Mouse (Mus musculus) heart, adult 2 months (tissue): ENCODE results near the gene Tmem45a. TPM values are rescaled to one million over a fixed set of nuclear protein-coding genes. Genes with fewer than 3 reads are reported as not detected.

Source experiments
- DNase-seq, 2 experiments: peaks; one replicate each; pipeline ENCODE4 v3.0.0; 2021
- H3K27ac ChIP-seq: fragments of 200-600 bp; 2 replicates; pipeline ENCODE4 v1.8.1; 2022
- H3K27me3 ChIP-seq: fragments of 200-500 bp; 2 replicates; pipeline ENCODE4 v1.6.1; 2012; ENCODE audit warnings: mild to moderate bottlenecking, low read length, inconsistent platforms, mixed read lengths; ENCODE audit not compliant: control insufficient read depth, insufficient read depth
- H3K36me3 ChIP-seq: fragments of 200-500 bp; 2 replicates; pipeline ENCODE4 v1.6.1; 2012; ENCODE audit warnings: low read length, inconsistent platforms; ENCODE audit not compliant: control insufficient read depth, insufficient read depth
- H3K4me1 ChIP-seq: fragments of 200-500 bp; 2 replicates; pipeline ENCODE4 v1.6.1; 2011; ENCODE audit warnings: low read length; ENCODE audit not compliant: control insufficient read depth, insufficient read depth
- H3K4me3 ChIP-seq: fragments of 200-600 bp; 2 replicates; pipeline ENCODE4 v1.8.1; 2022
- H3K79me2 ChIP-seq: fragments of 200-500 bp; replicated peaks from 2 replicates; pipeline ENCODE4 v1.6.1; 2012; ENCODE audit warnings: mild to moderate bottlenecking, inconsistent platforms, low read length, moderate library complexity, mixed read lengths; ENCODE audit not compliant: control insufficient read depth, insufficient read depth
- H3K9ac ChIP-seq: fragments of 200-500 bp; 2 replicates; pipeline ENCODE4 v1.6.1; 2012; ENCODE audit warnings: low read depth, mild to moderate bottlenecking, control low read depth, inconsistent platforms, low read length, mixed read lengths
- CTCF ChIP-seq: fragments of 200-600 bp; IDR thresholded peaks from 2 replicates; pipeline ENCODE4 v1.8.1; 2022; ENCODE audit warnings: antibody characterized with exemption, mild to moderate bottlenecking, moderate library complexity
- EP300 ChIP-seq: fragments of 200-500 bp; IDR thresholded peaks from 2 replicates; pipeline ENCODE4 v1.6.1; 2011; ENCODE audit warnings: low read depth, low read length, control low read depth; ENCODE audit not compliant: insufficient read depth
- POLR2A ChIP-seq: fragments of 200-500 bp; IDR thresholded peaks from 2 replicates; pipeline ENCODE4 v1.6.1; 2011; ENCODE audit warnings: mild to moderate bottlenecking, low read depth, low read length, control low read depth; ENCODE audit not compliant: insufficient read depth
- whole genome bisulfite sequencing: fragments of 180-500 bp; shearing (Covaris S2); methylation state at CpG from one replicate; pipeline ENCODE4 v1.1.7; 2018; 5-methylcytosine and 5-hydroxymethylcytosine counted together
- intact Hi-C: fragments of 180-260 bp; cut with DNase I; formaldehyde crosslinking; loops from one replicate; pipeline ENCODE4 v1.15.1; 2025
- polyA plus RNA-seq: library from polyadenylated mRNA; depleted of rRNA; stranded (reverse); fragments of >200 nt; gene quantifications from 2 replicates; pipeline ENCODE4 v1.2.3, GENCODE M21; 2012; rRNA removed
- total RNA-seq, 2 experiments: library from RNA; stranded (reverse); gene quantifications; 2 replicates each; pipeline ENCODE4 v1.2.3; 2021

Tmem45a gene
- total and polyA plus RNA-seq, 3 experiments = 1.7 to 4.4 (median 2.7) TPM

DNA sequence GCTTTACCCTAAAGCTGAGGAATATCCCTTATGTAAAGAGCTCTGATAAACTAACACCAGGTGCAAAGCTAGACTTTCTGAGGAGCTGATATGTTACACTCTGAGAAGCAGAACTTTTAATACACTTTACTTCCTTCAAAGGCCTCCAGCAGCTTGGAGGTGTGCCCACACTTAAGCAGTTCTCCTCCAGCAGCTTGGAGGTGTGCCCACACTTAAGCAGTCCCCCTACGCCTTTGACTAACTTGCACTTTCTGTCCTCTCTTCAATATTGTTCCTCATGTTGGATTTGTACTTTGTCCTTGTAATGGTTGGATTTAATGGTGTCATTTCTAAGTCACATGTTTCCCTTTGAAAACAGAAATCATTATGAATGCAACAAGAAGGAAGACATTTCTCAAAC is 92.2 kb downstream of the Tmem45a start:
- H3K27me3 ChIP-seq = no peaks in the 10 kb centered on the region; the same call in 1 of the 2 replicates
- no peak overlapping the region for H3K4me3 ChIP-seq
- no peak overlapping the region for H3K27ac ChIP-seq
- no peaks in the 10 kb centered on the region for H3K4me1 ChIP-seq
- H3K36me3 ChIP-seq = no peaks in the 10 kb centered on the region
- WGBS = 61% methylated on average over 1 of the region's 1 CpGs
- DNase-seq = no peak
- no peaks in the 10 kb centered on the region for H3K79me2 ChIP-seq
- intact Hi-C loops = no loop called here
- TF ChIP-seq POLR2A = no peak
- TF ChIP-seq EP300 = no peak
- TF ChIP-seq CTCF = no peak
- H3K9ac ChIP-seq = no peak overlapping the region

DNA sequence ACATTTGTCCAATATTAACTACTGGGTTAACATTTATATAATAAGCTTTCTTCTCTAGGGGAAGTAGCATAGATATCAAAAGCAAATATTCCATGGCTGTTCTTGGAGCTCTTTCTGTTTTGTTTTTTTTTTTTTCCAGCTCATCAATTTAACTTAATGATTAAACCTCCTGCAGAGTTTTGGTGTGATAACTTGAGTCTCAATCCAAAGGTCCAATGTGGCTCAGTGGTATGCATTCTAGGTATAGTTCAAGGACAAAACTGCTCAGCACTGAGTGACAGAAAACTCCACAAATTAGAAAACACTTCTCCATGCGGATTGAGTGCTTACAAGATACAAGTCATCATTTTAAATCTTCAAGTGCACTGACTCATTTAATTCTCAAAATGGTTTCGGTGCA is 100.0 kb downstream of the Tmem45a start:
- Histone ChIP-seq H3K4me3 (no peak overlapping the region), H3K9ac (no peak overlapping the region), H3K27me3 (no peaks in the 10 kb centered on the region), H3K79me2 (no peaks in the 10 kb centered on the region), H3K4me1 (no peaks in the 10 kb centered on the region), H3K27ac (no peak overlapping the region), H3K36me3 (no peaks in the 10 kb centered on the region)
- intact Hi-C loops = no loop called here
- TF ChIP-seq EP300 (no peak), CTCF (no peak), POLR2A (no peak)
- 84% methylated on average over 2 of the region's 2 CpGs for WGBS
- no peak for DNase-seq

DNA sequence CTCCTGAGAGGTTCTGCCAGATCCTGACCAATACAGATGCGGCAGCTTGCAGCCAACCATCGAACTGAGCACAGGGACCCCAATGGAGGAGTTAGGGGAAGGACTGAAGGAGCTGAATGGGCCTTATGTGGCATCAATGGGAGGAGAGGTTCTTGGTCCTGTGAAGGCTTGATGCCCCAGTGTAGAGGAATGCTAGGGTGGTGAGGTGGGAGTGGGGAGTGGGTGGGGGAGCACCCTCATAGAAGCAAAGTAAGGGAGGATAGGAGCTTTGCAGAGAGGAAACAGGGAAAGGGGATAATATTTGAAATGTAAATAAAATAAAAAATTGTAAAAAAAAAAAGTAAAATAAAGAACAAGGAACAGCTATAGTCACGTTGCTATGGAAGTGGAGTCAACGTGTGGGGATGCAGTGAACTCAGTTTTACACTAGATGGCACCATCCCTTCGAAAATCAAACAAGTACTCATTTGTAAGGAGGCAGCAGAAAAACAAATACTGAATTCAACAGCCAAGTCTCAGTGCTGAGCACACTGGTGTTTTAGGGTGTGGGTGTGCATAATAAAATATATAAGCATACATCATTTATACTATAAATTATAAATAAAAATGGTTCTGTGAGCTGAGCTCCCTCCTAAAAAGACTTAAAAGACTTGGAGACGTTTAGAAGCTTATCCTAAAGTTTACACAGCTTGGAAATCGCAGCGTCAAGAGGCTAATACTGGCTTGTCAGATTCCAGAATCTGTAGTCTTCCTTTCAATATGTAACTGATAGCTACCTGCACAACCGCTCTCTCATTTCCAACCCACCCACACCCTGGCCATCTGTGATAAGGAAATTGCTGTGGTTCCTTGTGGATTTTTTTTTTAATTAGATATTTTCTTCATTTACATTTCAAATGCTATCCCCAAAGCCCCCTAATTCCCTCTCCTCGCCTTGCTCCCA is 114.5 kb downstream of the Tmem45a start:
- H3K79me2 ChIP-seq = no peaks in the 10 kb centered on the region
- no peak overlapping the region for H3K4me3 ChIP-seq
- intact Hi-C loops = loop anchor here (2.0 to 5.0 kb wide), 2 partner anchors 321 to 396 kb away; partner anchors contain the start of gene Nit2
- H3K4me1 ChIP-seq = no peaks in the 10 kb centered on the region
- WGBS = 47% methylated on average over 10 of the region's 10 CpGs
- no peaks in the 10 kb centered on the region for H3K27me3 ChIP-seq
- TF ChIP-seq CTCF = peak; percentile 89
- TF ChIP-seq POLR2A = no peak
- no peak overlapping the region for H3K27ac ChIP-seq
- DNase-seq = no peak
- no peak overlapping the region for H3K9ac ChIP-seq
- no peaks in the 10 kb centered on the region for H3K36me3 ChIP-seq

Other genes starting within 250 kb of the Tmem45a start
- gene Tfg, start 168.7 kb downstream of the Tmem45a start, total RNA-seq = 10 to 100 TPM; 46.9 to 48.5 TPM
- 77.9 and 83.9 TPM in 2 replicates for gene Tfg, start 168.7 kb downstream of the Tmem45a start, polyA plus RNA-seq
- not detected for gene Adgrg7, start 90.3 kb downstream of the Tmem45a start, total RNA-seq
- gene Adgrg7, start 90.3 kb downstream of the Tmem45a start, polyA plus RNA-seq = not detected in 2 replicates
- gene Lnp1, start 41.9 kb upstream of the Tmem45a start, total RNA-seq = not detected
- gene Lnp1, start 41.9 kb upstream of the Tmem45a start, polyA plus RNA-seq = not detected in 2 replicates
- gene Tmem45a2, start 185.2 kb upstream of the Tmem45a start, total RNA-seq = not detected
- gene Tmem45a2, start 185.2 kb upstream of the Tmem45a start, polyA plus RNA-seq = 0.12 TPM in 1 of 2 replicates, not detected in the other
- 10 to 100 TPM; 41.8 to 44.1 TPM for gene Tomm70a, start 235.5 kb upstream of the Tmem45a start, total RNA-seq
- gene Tomm70a, start 235.5 kb upstream of the Tmem45a start, polyA plus RNA-seq = 10.6 and 21.7 TPM in 2 replicates